ENCODE assay signal across 19 mouse cellular contexts in the genomic region with DNA sequence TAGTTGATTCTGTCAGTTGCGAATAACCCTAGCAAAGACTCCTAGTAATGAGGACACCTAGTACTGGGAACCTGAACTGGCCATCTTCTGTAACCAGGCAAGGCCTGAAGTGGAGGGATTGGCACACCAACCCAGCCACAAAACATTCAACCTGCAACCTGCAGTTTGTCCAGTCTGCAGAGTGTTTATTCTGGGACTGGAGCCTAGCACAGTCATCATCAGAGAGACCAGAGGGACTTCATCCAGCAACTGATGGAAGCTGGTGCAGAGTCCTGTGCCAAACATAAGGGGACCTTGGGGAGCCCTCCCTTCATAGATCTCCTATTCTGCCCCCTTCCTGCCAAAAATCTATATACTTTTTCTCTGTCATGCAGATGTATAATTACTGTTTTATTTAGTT. TPM values are rescaled to one million over a fixed set of nuclear protein-coding genes. Genes with fewer than 3 reads are reported as not detected.
DNase-seq lines count a peak whose midpoint lies in the region; ATAC-seq lines count a peak whose summit lies in the region.
"Had no signal": no experiment of that assay in that cellular context is flagged by ENCODE, and none has a peak within 500 bp of the region (broad histone marks: within the 10 kb centered on the region; RNA-seq: fewer than 3 reads in every experiment).

No protein-coding gene starts in this region.

- H3K4me3 ChIP-seq in heart, embryonic 10.5 days, result no peak overlapping the region
- no peak overlapping the region for H3K4me3 ChIP-seq in neural tube, embryonic 15.5 days (replicated peaks)
- H3K4me3 ChIP-seq: forebrain, embryonic 15.5 days; layer of hippocampus, adult 2 months; limb, embryonic 10.5 days; neural tube, embryonic 12.5 days had no signal

- no peak for ATAC-seq in neural tube, embryonic 15.5 days (ENCODE audit: low FRiP score)
- ATAC-seq: forebrain, embryonic 15.5 days; hindbrain, embryonic 16.5 days had no signal

- intact Hi-C loops in heart, postnatal 10 days (cut with DNase I), result no loop called here

- 97% methylated on average over 1 of the region's 1 CpGs for WGBS in heart, embryonic 10.5 days
- 100% methylated on average over 1 of the region's 1 CpGs for WGBS in neural tube, embryonic 15.5 days

- no peak overlapping the region for H3K9ac ChIP-seq in neural tube, embryonic 15.5 days (replicated peaks)
- H3K9ac ChIP-seq: forebrain, embryonic 15.5 days; neural tube, embryonic 12.5 days had no signal

- H3K27ac ChIP-seq in heart, embryonic 10.5 days, result no peak overlapping the region
- H3K27ac ChIP-seq in neural tube, embryonic 15.5 days (replicated peaks), result no peak overlapping the region; the same call in 1 of the 2 replicates
- H3K27ac ChIP-seq: forebrain, embryonic 15.5 days; layer of hippocampus, adult 2 months; limb, embryonic 10.5 days; neural tube, embryonic 12.5 days had no signal

- no peak overlapping the region for H3K4me2 ChIP-seq in neural tube, embryonic 15.5 days
- H3K4me2 ChIP-seq: forebrain, embryonic 15.5 days; neural tube, embryonic 12.5 days had no signal

- no peaks in the 10 kb centered on the region for H3K36me3 ChIP-seq in heart, embryonic 10.5 days
- H3K36me3 ChIP-seq in neural tube, embryonic 15.5 days, result no peaks in the 10 kb centered on the region
- H3K36me3 ChIP-seq: forebrain, embryonic 15.5 days; limb, embryonic 10.5 days; neural tube, embryonic 12.5 days had no signal

- no peaks in the 10 kb centered on the region for H3K27me3 ChIP-seq in heart, embryonic 10.5 days (ENCODE audit: insufficient read depth, poor library complexity, severe bottlenecking)
- H3K27me3 ChIP-seq in neural tube, embryonic 15.5 days (replicated peaks), result no peaks in the 10 kb centered on the region
- H3K27me3 ChIP-seq: CH12.LX; forebrain, embryonic 15.5 days; neural tube, embryonic 12.5 days had no signal

- no peaks in the 10 kb centered on the region for H3K9me3 ChIP-seq in heart, embryonic 10.5 days
- H3K9me3 ChIP-seq in neural tube, embryonic 15.5 days (replicated peaks), result no peaks in the 10 kb centered on the region
- H3K9me3 ChIP-seq: forebrain, embryonic 15.5 days; limb, embryonic 10.5 days; neural tube, embryonic 12.5 days had no signal

- peak; percentile 52 for DNase-seq in gastrocnemius, adult 18-20 months (ENCODE audit: low spot score)
- DNase-seq in gastrocnemius, postnatal 10 days, result no peak
- peak; percentile 6 to 24 for DNase-seq in heart, postnatal 10 days
- no peak for DNase-seq in heart, embryonic 10.5 days (ENCODE audit: low spot score)
- peak; percentile 23 to 29 for DNase-seq in cerebellum, adult 18-20 months
- DNase-seq in cerebellum, postnatal 25 days, result peak; percentile 33 to 53
- no peak for DNase-seq in right cerebral cortex, postnatal 25 days
- DNase-seq: heart, postnatal 14 days; kidney, adult 18-20 months; kidney, postnatal 10 days; right cerebral cortex, postnatal 14 days; thymus, postnatal 4 days had no signal

- peaks cover 4% of the 10 kb centered on the region; the same call in 1 of the 2 replicates for H3K4me1 ChIP-seq in heart, embryonic 10.5 days
- peaks cover 12% of the 10 kb centered on the region for H3K4me1 ChIP-seq in neural tube, embryonic 15.5 days
- H3K4me1 ChIP-seq: forebrain, embryonic 15.5 days had no signal

RNA-seq across cellular contexts. Expression of gene Lcor, which starts 32.4 kb away (rescaled TPM):
- 10 to 100 TPM; 13.2 to 13.8 TPM for total RNA-seq in gastrocnemius, adult 18-20 months (2021)
- total RNA-seq in gastrocnemius, postnatal 10 days (2021), result 10 to 100 TPM; 14.9 to 20.0 TPM
- 10 to 100 TPM; 13.7 to 13.8 TPM for total RNA-seq in heart, postnatal 10 days (2021)
- 12.4 and 12.5 TPM in 2 replicates for polyA plus RNA-seq in heart, embryonic 10.5 days (2016; fragmentation: Nextera tagmentation; extraction: Ambion mirVana)
- polyA plus RNA-seq in neural tube, embryonic 15.5 days (2015; fragmentation: Nextera tagmentation; extraction: Ambion mirVana), result 12.4 and 13.8 TPM in 2 replicates

Comparison
In these comparisons a context has a peak if more than half of its experiments do, and no peak if none do; other contexts are left out.
1. DNase-seq: peak in gastrocnemius, adult 18-20 months (single experiment), heart, postnatal 10 days (2 of 2), cerebellum, adult 18-20 months (2 of 2) and cerebellum, postnatal 25 days (2 of 2); none in gastrocnemius, postnatal 10 days (single experiment), heart, embryonic 10.5 days (single experiment) and right cerebral cortex, postnatal 25 days (single experiment).